Mouse (Mus musculus) ES-Bruce4 (cell line): ENCODE data around the gene Tekt4.

Experiments used
- CTCF ChIP-seq: IDR thresholded peaks from one replicate; pipeline ENCODE4 v1.8.1; 2011; ENCODE audit warnings: low read depth, low read length
- EP300 ChIP-seq: IDR thresholded peaks from 2 replicates; pipeline ENCODE4 v1.6.1; 2011; ENCODE audit warnings: low read depth, low read length; ENCODE audit not compliant: insufficient read depth
- POLR2A ChIP-seq: IDR thresholded peaks from one replicate; pipeline ENCODE4 v1.8.1; 2011; ENCODE audit warnings: low read length; ENCODE audit not compliant: insufficient read depth

GRCm38 (mm10) chr17:25511876-25512275, 57.5 kb downstream of the Tekt4 start:
- TF ChIP-seq EP300 (no peak), CTCF (no peak), POLR2A (no peak)
